Mouse (Mus musculus): ENCODE results near the gene Nop2.

DNA sequence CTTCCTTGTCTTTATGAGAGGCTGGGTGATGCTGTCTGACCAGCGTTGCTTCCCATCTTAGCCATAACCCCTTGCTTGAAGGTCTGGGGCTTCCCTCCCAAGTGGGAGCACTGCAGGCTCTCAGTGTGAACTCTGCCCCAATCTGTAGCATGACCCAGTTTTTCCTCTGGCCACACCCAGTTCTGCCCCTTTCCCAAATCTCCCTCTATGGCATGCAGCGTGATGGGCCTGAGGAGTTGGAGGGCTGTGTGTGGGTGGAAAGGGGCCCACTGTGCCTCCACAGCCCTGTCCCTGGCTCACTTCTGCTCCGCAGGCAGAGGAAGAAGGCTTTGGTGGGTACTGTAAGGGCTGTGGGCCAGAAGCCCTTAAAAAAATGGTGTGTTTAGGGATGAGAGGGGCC, 33.2 kb upstream of the Nop2 start:
- no peak for TF ChIP-seq CTCF (IDR thresholded peaks at IDR 0.05; ENCODE audit: low read depth)
- TF ChIP-seq EP300 (optimal IDR thresholded peaks at IDR 0.05) = no peak

Measured in stomach, postnatal 0 days (tissue).